Mouse (Mus musculus) myocyte (in vitro differentiated cells): ENCODE results near the gene Gpr37l1.

Experiments used
- MAX ChIP-seq: IDR thresholded peaks from one replicate; pipeline ENCODE4 v1.6.1; 2011; ENCODE audit warnings: low read depth, mild to moderate bottlenecking, control low read depth
- POLR2A ChIP-seq: IDR thresholded peaks from one replicate; pipeline ENCODE4 v1.6.1; 2011; ENCODE audit warnings: low read depth, mild to moderate bottlenecking, control low read depth, moderate library complexity; ENCODE audit not compliant: insufficient read length
- POLR2AphosphoS2 ChIP-seq: IDR thresholded peaks from one replicate; pipeline ENCODE4 v1.6.1; 2011; ENCODE audit warnings: low read depth, control low read depth; ENCODE audit not compliant: insufficient read length
- USF1 ChIP-seq: IDR thresholded peaks from one replicate; pipeline ENCODE4 v1.6.1; 2011; ENCODE audit warnings: low read depth, mild to moderate bottlenecking, control low read depth, moderate library complexity

- TF ChIP-seq USF1 = no peak
- TF ChIP-seq POLR2AphosphoS2 = no peak
- TF ChIP-seq MAX = no peak
- TF ChIP-seq POLR2A = no peak
These were observed 13.5 kb downstream of the Gpr37l1 start for GRCm38 (mm10) chr1:135154011-135154410.
